Mouse (Mus musculus): Measurements from ENCODE around the gene Tbxa2r. TPM values are rescaled to one million over a fixed set of nuclear protein-coding genes. Genes with fewer than 3 reads are reported as not detected.
A peak's percentile ranks its signal among the peaks of the same experiment; 100 is the strongest.

Gene Tbxa2r
- 68.1 and 92.5 TPM in 2 replicates for polyA plus RNA-seq (2012; rRNA removed)

- peak within 1 kb of the TSS; percentile 86 for H3K27ac ChIP-seq (ENCODE audit: insufficient read depth, low read length)
- WGBS, result 6% methylated on average over 10 of the region's 10 CpGs
- H3K4me3 ChIP-seq (ENCODE audit: extremely low read depth, insufficient read depth, insufficient read length), result peak within 1 kb of the TSS; percentile 50
- peaks cover 24% of the 10 kb centered on the region for H3K4me1 ChIP-seq (ENCODE audit: control insufficient read depth, insufficient read depth, insufficient read length)
- TF ChIP-seq POLR2A (IDR thresholded peaks at IDR 0.05; ENCODE audit: low read depth, low read length), result peak; percentile 46; the same call in 1 of the 2 replicates
- peak; percentile 20; the same call in 1 of the 2 replicates for TF ChIP-seq CTCF (IDR thresholded peaks at IDR 0.05; ENCODE audit: extremely low read depth, insufficient read depth, insufficient read length, insufficient replicate concordance)
- no peaks in the 10 kb centered on the region for H3K27me3 ChIP-seq (ENCODE audit: control insufficient read depth, insufficient read depth, low read length)
- peaks cover 37% of the 10 kb centered on the region for H3K36me3 ChIP-seq (ENCODE audit: control insufficient read depth, insufficient read depth, low read length)
- DNase-seq (ENCODE audit: low read depth in 1 of 2, low spot score in 2 of 2), result peak in 1 of 2 experiments; percentile 64
These were observed at the start of gene Tbxa2r for GRCm38 (mm10) chr10:81328386-81328785. Gene Tbxa2r (plus strand): TSS chr10:81328731.

- Histone ChIP-seq H3K36me3 (ENCODE audit: control insufficient read depth, insufficient read depth, low read length) (peaks cover 2% of the 10 kb centered on the region), H3K27ac (ENCODE audit: insufficient read depth, low read length) (no peak overlapping the region), H3K27me3 (ENCODE audit: control insufficient read depth, insufficient read depth, low read length) (no peaks in the 10 kb centered on the region), H3K4me3 (ENCODE audit: extremely low read depth, insufficient read depth, insufficient read length) (no peak overlapping the region), H3K4me1 (ENCODE audit: control insufficient read depth, insufficient read depth, insufficient read length) (no peaks in the 10 kb centered on the region)
- TF ChIP-seq CTCF (IDR thresholded peaks at IDR 0.05; ENCODE audit: extremely low read depth, insufficient read depth, insufficient read length, insufficient replicate concordance) (no peak), POLR2A (IDR thresholded peaks at IDR 0.05; ENCODE audit: low read depth, low read length) (no peak)
- WGBS, result 77% methylated on average over 10 of the region's 10 CpGs
- no peak for DNase-seq (ENCODE audit: low read depth in 1 of 2, low spot score in 2 of 2)
These were observed 49.0 kb upstream of the Tbxa2r start for GRCm38 (mm10) chr10:81279496-81279895.

DNA sequence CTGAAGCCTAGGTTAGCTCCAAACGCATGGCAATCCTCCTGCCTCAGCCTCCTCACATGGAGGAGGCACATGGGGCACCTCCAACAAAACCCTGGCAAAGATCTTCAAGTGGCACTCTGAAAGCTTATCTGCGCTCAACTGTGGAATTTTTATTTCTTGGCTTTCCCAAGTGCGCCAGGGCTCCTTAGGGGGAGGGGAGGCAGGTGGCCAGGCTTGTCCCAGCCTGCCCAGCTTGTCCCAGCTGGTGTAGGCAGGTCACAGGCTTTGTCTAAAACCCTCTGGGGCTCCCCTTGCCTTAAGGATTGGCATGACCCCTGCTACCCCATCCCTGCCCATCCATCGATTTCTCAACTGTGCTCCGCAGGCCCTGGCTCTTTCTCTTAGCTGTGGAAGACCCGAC is 44.3 kb upstream of the Tbxa2r start:
- DNase-seq (ENCODE audit: low read depth in 1 of 2, low spot score in 2 of 2), result no peak
- TF ChIP-seq POLR2A (IDR thresholded peaks at IDR 0.05; ENCODE audit: low read depth, low read length), result no peak
- TF ChIP-seq CTCF (IDR thresholded peaks at IDR 0.05; ENCODE audit: extremely low read depth, insufficient read depth, insufficient read length, insufficient replicate concordance), result no peak
- no peak overlapping the region for H3K27ac ChIP-seq (ENCODE audit: insufficient read depth, low read length)

GRCm38 (mm10) chr10:81284719-81285118 is 43.8 kb upstream of the Tbxa2r start:
- TF ChIP-seq CTCF (IDR thresholded peaks at IDR 0.05; ENCODE audit: extremely low read depth, insufficient read depth, insufficient read length, insufficient replicate concordance), result no peak
- no peak for TF ChIP-seq POLR2A (IDR thresholded peaks at IDR 0.05; ENCODE audit: low read depth, low read length)
- no peak overlapping the region for H3K27ac ChIP-seq (ENCODE audit: insufficient read depth, low read length)
- H3K4me3 ChIP-seq (ENCODE audit: extremely low read depth, insufficient read depth, insufficient read length), result no peak overlapping the region
- no peaks in the 10 kb centered on the region for H3K27me3 ChIP-seq (ENCODE audit: control insufficient read depth, insufficient read depth, low read length)
- no peak for DNase-seq (ENCODE audit: low read depth in 1 of 2, low spot score in 2 of 2)
- peaks cover 2% of the 10 kb centered on the region; the same call in 1 of the 2 replicates for H3K4me1 ChIP-seq (ENCODE audit: control insufficient read depth, insufficient read depth, insufficient read length)
- no peaks in the 10 kb centered on the region; the same call in 1 of the 2 replicates for H3K36me3 ChIP-seq (ENCODE audit: control insufficient read depth, insufficient read depth, low read length)
- 61% methylated on average over 17 of the region's 17 CpGs for WGBS

More for the DNA sequence above, 44.3 kb upstream of the Tbxa2r start:
- Histone ChIP-seq H3K36me3 (ENCODE audit: control insufficient read depth, insufficient read depth, low read length) (peaks cover under 1% of the 10 kb centered on the region), H3K4me1 (ENCODE audit: control insufficient read depth, insufficient read depth, insufficient read length) (peaks cover 2% of the 10 kb centered on the region; the same call in 1 of the 2 replicates), H3K27me3 (ENCODE audit: control insufficient read depth, insufficient read depth, low read length) (no peaks in the 10 kb centered on the region), H3K4me3 (ENCODE audit: extremely low read depth, insufficient read depth, insufficient read length) (no peak overlapping the region)
- 92% methylated on average over 6 of the region's 6 CpGs for WGBS

DNA sequence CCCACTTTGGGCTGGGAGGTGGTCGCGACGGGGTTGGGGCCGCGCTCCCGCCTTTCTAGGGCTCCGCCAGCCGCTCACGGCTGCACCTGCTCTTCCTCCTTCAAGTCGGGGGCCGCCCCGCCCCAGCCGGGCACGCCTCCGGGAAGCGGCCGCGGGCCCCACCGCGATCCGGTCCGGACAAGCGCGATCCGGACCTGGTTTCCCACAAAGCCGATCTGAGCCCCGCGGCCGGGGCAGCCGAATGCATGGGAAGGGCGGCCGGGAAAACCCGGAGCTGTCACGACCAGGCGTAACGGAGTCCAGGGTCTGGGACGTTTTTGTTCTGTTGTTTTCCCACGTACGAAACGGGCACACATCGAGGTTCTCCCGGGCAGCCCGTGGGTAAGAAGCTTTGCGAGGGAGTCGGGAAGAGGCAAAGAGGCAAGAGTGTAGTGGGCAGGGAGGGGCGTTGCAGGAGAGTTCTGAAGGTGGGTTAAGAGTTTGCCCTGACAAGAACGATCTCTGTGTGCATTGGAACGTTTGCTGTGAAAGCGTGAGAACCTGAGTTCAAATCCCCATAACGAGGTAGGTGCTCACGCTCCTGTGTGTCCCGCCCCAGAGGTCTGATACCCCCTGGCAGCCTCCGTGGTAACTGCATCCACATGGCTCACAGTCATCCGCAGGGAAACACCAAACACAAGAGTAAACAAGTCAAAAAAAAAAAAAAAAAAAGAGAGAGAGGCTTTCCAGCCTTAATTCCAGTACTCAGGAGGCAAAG is 42.7 kb upstream of the Tbxa2r start:
- Histone ChIP-seq H3K27ac (ENCODE audit: insufficient read depth, low read length) (peak overlapping the region; percentile 53), H3K4me3 (ENCODE audit: extremely low read depth, insufficient read depth, insufficient read length) (peak overlapping the region; percentile 62), H3K4me1 (ENCODE audit: control insufficient read depth, insufficient read depth, insufficient read length) (peaks cover 6% of the 10 kb centered on the region; the same call in 1 of the 2 replicates), H3K27me3 (ENCODE audit: control insufficient read depth, insufficient read depth, low read length) (no peaks in the 10 kb centered on the region), H3K36me3 (ENCODE audit: control insufficient read depth, insufficient read depth, low read length) (no peaks in the 10 kb centered on the region; the same call in 1 of the 2 replicates)
- peak; percentile 78 to 92 for DNase-seq (ENCODE audit: low read depth in 1 of 2, low spot score in 2 of 2)
- WGBS, result 3% methylated on average over 54 of the region's 54 CpGs
- no peak for TF ChIP-seq CTCF (IDR thresholded peaks at IDR 0.05; ENCODE audit: extremely low read depth, insufficient read depth, insufficient read length, insufficient replicate concordance)
- no peak for TF ChIP-seq POLR2A (IDR thresholded peaks at IDR 0.05; ENCODE audit: low read depth, low read length)

- Histone ChIP-seq H3K27me3 (ENCODE audit: control insufficient read depth, insufficient read depth, low read length) (no peaks in the 10 kb centered on the region), H3K36me3 (ENCODE audit: control insufficient read depth, insufficient read depth, low read length) (no peaks in the 10 kb centered on the region), H3K27ac (ENCODE audit: insufficient read depth, low read length) (no peak overlapping the region), H3K4me3 (ENCODE audit: extremely low read depth, insufficient read depth, insufficient read length) (no peak overlapping the region), H3K4me1 (ENCODE audit: control insufficient read depth, insufficient read depth, insufficient read length) (peaks cover 12% of the 10 kb centered on the region; the same call in 1 of the 2 replicates)
- TF ChIP-seq CTCF (IDR thresholded peaks at IDR 0.05; ENCODE audit: extremely low read depth, insufficient read depth, insufficient read length, insufficient replicate concordance) (no peak), POLR2A (IDR thresholded peaks at IDR 0.05; ENCODE audit: low read depth, low read length) (no peak)
- WGBS, result 45% methylated on average over 6 of the region's 6 CpGs
- DNase-seq (ENCODE audit: low read depth in 1 of 2, low spot score in 2 of 2), result no peak
These were observed 41.9 kb upstream of the Tbxa2r start for GRCm38 (mm10) chr10:81286586-81286985.

Data from spleen, adult 2 months (tissue).